8 mouse cellular contexts compared by ENCODE assay signal in the genomic region with DNA sequence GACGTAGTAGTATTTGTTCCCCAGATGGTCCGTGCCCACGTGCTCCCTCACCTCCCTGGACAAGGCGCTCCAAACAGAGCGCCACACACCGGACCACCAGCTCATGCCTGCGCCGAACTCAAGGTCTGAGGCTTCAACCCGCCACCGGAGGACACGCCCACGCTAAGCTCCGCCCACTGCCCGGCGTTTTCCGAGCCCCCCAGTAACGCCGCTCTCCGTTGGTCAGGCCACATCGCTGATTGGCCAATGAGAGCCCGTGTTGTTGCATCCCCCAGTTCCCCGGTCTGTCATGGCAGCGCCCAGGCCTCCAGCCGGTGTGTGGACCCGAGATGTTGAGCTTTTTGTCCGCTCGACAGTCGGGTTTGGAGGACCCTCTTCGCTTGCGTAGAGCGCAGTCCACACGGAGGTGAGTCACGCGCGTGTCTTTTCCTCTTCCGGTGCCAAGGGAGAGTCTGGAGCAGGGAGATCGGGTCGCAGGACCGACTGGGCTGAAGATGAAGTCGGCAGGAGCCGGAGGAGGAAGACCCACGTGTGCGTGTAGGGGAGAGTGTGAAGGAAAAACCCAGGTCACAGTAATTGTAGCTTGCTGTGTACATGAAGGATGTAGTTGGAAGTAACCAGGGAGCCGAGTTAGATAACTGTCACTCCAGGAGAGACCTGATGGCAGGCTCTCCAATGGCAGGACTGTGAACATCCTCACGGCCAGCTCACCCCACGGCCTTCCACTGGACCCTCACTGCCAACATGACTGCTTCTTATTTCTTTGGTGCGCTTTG. TPM values are rescaled to one million over a fixed set of nuclear protein-coding genes. Genes with fewer than 3 reads are reported as not detected.
DNase-seq lines count a peak whose midpoint lies in the region; ATAC-seq lines count a peak whose summit lies in the region.

Gene Ndufaf2, minus strand, starts transcription at position 159 of the 776 bp plus-strand sequence.
Gene Ercc8, plus strand, starts transcription at position 267 of the 776 bp plus-strand sequence.

- H3K9ac ChIP-seq in kidney, embryonic 15.5 days, result peak within 1 kb of the TSS; percentile 61

- H3K4me1 ChIP-seq in heart, embryonic 10.5 days, result peaks cover 12% of the 10 kb centered on the region; the same call in 1 of the 2 replicates
- H3K4me1 ChIP-seq in kidney, embryonic 15.5 days, result peaks cover 17% of the 10 kb centered on the region

- peaks cover 12% of the 10 kb centered on the region; the same call in 1 of the 2 replicates for H3K36me3 ChIP-seq in heart, embryonic 10.5 days
- H3K36me3 ChIP-seq in kidney, embryonic 15.5 days, result peaks cover 14% of the 10 kb centered on the region

- peak within 1 kb of the TSS; percentile 86 for H3K27ac ChIP-seq in heart, embryonic 10.5 days
- 0 out of 2 replicates have a peak within 1 kb of the TSS, but pooled peaks have one; percentile 9 for H3K27ac ChIP-seq in kidney, embryonic 15.5 days

- H3K4me3 ChIP-seq in heart, embryonic 10.5 days, result peak within 1 kb of the TSS; percentile 96
- peak within 1 kb of the TSS; percentile 82 for H3K4me3 ChIP-seq in kidney, embryonic 15.5 days (replicated peaks)

- no peaks in the 10 kb centered on the region for H3K27me3 ChIP-seq in heart, embryonic 10.5 days (ENCODE audit: insufficient read depth, poor library complexity, severe bottlenecking)
- no peaks in the 10 kb centered on the region for H3K27me3 ChIP-seq in kidney, embryonic 15.5 days

- H3K9me3 ChIP-seq in heart, embryonic 10.5 days, result no peaks in the 10 kb centered on the region
- no peaks in the 10 kb centered on the region for H3K9me3 ChIP-seq in kidney, embryonic 15.5 days (replicated peaks)

- peak; percentile 98 for DNase-seq in B cell, adult 2 months
- peak; percentile 98 for DNase-seq in brain, adult 2 months (ENCODE audit: low read depth, low spot score)
- DNase-seq in heart, embryonic 10.5 days (ENCODE audit: low spot score), result peak; percentile 98
- peak; percentile 97 for DNase-seq in liver
- peak; percentile 97 to 99 for DNase-seq in spleen, postnatal 4 days (ENCODE audit: low spot score in 2 of 2)

- peak within 1 kb of the TSS; percentile 67 for H3K4me2 ChIP-seq in kidney, embryonic 15.5 days

- ATAC-seq in erythroblast, adult 5-6 weeks (replicated peaks; ENCODE audit: low FRiP score, poor library complexity, severe bottlenecking), result peak; percentile 95
- peak; percentile 99 for ATAC-seq in kidney, embryonic 15.5 days (replicated peaks; ENCODE audit: low FRiP score)
- peak; percentile 96 for ATAC-seq in monocyte, adult 5-6 weeks (replicated peaks; ENCODE audit: insufficient number of reproducible peaks, low FRiP score, low TSS enrichment, poor library complexity, severe bottlenecking)

- under 1% methylated on average over 47 of the region's 47 CpGs for WGBS in heart, embryonic 10.5 days
- under 1% methylated on average over 46 of the region's 47 CpGs for WGBS in kidney, embryonic 15.5 days

RNA-seq across cellular contexts. Expression of gene Ndufaf2, which starts in this region (rescaled TPM):
- total RNA-seq in erythroblast, adult 5-6 weeks (2015; ENCODE audit: low replicate concordance), result 13.8 and 24.7 TPM in 2 replicates
- total RNA-seq in erythroblast, adult 5-6 weeks (2017; ENCODE audit: low replicate concordance), result 6.0 and 13.5 TPM in 2 replicates
- 60.4 and 73.5 TPM in 2 replicates for polyA plus RNA-seq in heart, embryonic 10.5 days (2016; fragmentation: Nextera tagmentation; extraction: Ambion mirVana)
- polyA plus RNA-seq in kidney, embryonic 15.5 days (2015; fragmentation: Nextera tagmentation; extraction: Ambion mirVana), result 75.6 and 76.7 TPM in 2 replicates
- 11.4 to 19.9 TPM (median 19.1 TPM) in 3 replicates for total RNA-seq in monocyte, adult 5-6 weeks (2017)

RNA-seq across cellular contexts. Expression of gene Ercc8, which starts in this region (rescaled TPM):
- 0.77 and 2.1 TPM in 2 replicates for total RNA-seq in erythroblast, adult 5-6 weeks (2015; ENCODE audit: low replicate concordance)
- 2.3 and 3.6 TPM in 2 replicates for total RNA-seq in erythroblast, adult 5-6 weeks (2017; ENCODE audit: low replicate concordance)
- polyA plus RNA-seq in heart, embryonic 10.5 days (2016; fragmentation: Nextera tagmentation; extraction: Ambion mirVana), result 13.4 and 20.3 TPM in 2 replicates
- polyA plus RNA-seq in kidney, embryonic 15.5 days (2015; fragmentation: Nextera tagmentation; extraction: Ambion mirVana), result 15.5 and 16.7 TPM in 2 replicates
- total RNA-seq in monocyte, adult 5-6 weeks (2017), result 5.8 to 15.7 TPM (median 8.4 TPM) in 3 replicates

Comparison
In these comparisons a context has a peak if more than half of its experiments do, and no peak if none do; other contexts are left out.
1. Peak in every context shown above with its lines: DNase-seq, ATAC-seq, H3K4me3 ChIP-seq and H3K27ac ChIP-seq.